Mouse (Mus musculus) G1E-ER4 (cell line): Measurements from ENCODE around the gene Olfr982. TPM values are rescaled to one million over a fixed set of nuclear protein-coding genes. Genes with fewer than 3 reads are reported as not detected.

Experiments used
- GATA1 ChIP-seq: IDR thresholded peaks from one replicate; pipeline ENCODE4 v1.8.0; 2012; ENCODE audit warnings: low read length, inconsistent platforms
- polyA plus RNA-seq: library from polyadenylated mRNA; stranded (reverse); fragments of >175 nt; gene quantifications from 2 replicates; pipeline ENCODE4 v1.2.3, GENCODE M21; 2012

Olfr982 gene
- polyA plus RNA-seq = not detected in 2 replicates

DNA sequence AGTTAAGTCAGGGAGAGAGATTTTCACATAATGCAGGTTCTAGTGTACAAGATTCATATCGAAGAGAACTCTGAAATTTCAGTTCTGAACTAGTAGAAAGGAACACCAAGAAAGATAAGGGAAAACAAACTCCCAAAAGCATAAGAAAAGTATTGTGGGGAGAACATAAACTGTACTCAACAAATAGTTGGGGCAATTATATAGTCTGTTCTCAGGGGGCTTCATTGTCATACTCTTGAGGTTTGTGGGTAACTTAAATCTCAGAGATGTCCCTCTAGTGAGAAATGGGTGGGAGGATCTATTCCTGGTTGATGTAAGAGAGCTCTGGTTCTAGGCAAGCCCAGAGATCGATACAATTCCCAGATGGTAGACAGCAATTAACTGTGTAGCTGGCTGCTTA, at the start of gene Olfr982:
Gene Olfr982, plus strand, starts transcription at position 301 of the 400 bp plus-strand sequence.
- no peak for TF ChIP-seq GATA1

DNA sequence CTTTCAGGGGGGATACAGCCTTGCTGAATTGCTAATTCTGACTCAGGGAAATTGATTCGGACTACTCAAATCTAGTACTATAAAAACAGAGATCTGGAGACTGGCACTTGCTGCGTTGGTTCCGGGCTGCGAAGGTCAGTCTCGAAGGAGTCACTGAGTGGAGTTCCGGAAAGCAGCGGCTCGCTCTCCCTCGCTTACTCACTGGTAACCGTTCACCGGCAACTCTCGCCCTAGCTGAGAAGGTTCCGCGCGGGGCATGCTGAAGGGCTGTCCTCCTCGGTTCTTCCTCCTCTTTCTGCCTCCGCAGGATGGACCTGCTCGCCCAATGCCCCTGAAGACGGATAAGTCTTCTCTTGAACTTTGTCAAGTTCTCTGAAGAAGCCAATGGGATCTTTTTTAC, 23.5 kb upstream of the Olfr982 start:
- no peak for TF ChIP-seq GATA1

DNA sequence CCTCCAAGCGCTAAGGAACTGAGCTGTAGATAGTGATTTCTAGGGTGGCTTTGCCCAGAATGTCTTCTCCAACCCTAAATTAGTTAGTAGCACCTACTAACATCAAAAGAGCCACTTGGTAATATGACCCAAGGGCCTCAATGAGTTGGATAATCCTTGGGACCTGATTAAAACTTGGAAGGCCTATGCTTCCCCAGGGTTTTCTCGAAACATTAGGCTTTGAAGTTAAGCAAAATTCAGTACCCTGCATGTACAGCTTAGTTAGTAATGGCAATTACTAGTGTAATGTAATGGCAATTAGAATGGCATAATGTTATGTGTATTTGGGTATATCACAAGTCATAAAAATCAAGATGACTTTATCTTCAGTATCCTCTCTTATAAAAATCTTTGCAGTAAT, 19.9 kb downstream of the Olfr982 start, which contains the start of gene Olfr983:
Gene Olfr983, minus strand, starts transcription at position 101 of the 400 bp plus-strand sequence.
- no peak for TF ChIP-seq GATA1

DNA sequence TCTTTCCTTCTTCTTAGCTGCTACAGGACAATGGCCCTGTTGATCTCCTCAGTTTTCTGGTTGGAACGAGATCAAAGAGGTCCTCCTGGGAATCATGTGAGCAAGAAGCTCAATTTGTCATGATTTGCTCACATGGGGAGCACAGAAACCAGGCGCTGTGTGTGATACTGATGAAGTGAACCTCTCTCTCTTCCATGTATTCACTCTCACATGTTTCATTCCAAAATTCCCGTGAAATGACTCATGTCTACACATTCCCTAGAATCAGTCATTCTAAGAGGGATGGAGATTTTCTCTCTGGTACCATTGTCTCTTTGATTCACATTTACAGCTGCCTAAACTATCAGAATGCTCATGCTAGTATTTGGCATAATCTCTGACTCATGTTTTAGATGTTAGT, 21.1 kb downstream of the Olfr982 start:
- no peak for TF ChIP-seq GATA1

DNA sequence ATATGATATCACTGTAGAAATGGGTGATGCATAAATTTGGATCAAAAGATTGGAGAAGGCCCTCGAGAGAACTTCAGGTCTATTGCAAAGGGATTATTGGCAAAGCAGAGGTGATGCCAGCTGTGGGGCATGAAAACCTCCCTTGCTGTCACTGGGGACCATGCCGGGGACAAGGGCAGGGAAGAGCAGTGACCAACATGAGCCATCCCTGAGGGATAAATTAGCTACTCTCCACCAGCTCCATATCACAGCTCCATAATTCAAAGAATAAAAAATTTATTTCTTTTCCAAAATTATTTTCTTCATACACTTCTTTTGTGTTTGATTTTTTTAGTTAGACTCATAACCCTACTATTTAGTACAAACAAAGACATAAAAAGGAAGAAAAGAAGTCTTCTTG, 40.5 kb downstream of the Olfr982 start, which contains the start of gene Olfr984:
Gene Olfr984, minus strand, starts transcription at position 101 of the 400 bp plus-strand sequence.
- no peak for TF ChIP-seq GATA1

DNA sequence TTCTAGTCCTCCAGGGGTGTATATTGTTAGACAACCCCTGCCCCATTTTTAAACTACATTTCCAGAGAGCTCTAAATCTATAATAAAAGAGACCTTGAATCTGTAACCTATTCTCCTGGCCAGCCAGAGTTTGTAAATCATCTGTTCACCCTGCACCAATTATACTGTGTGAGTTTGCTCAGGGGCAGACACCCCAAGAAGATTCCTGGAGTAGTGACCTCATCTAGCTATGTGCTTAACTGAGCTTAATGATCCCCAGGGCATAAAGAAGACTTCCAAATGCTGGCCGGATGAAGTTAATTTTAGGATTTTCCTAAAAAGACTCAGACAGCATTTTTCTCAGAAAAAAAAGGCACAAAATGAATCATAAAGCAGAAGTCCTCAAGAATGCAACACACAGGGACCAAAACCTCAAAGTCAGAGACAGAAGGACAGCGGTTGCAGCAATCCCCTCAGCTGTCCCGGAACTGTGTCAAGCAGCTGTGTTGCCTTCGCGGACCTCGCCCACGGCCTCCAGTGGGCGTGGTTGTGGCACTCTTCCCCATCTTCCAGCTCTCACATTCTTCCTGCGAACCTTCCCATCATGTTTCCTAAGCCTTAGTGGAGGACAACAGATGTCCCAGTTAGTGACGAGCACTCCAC, 43.1 kb downstream of the Olfr982 start:
- TF ChIP-seq GATA1 = no peak

DNA sequence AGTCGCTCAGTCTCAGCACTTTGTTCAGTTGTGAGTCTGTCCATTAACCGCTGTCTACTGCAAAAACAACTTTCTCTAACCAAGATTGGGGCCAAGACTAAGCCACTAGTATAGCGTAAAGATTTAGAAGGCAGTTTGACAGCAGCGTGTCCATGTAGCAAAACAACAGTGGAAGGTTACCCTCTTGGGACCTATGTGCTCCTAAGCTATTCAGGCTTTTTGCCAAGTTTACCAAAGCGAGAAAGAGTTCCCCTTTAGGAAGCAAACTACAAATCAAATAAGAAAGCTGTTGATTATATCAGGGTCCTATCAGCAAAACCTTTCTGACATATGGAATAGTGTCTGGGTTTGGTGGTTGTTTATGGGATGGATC, 43.6 kb downstream of the Olfr982 start:
- no peak for TF ChIP-seq GATA1

Other genes with a start within 250 kb of the Olfr982 start
- not detected in 2 replicates for gene Olfr971, start 237.0 kb upstream of the Olfr982 start, polyA plus RNA-seq
- gene Olfr972, start 207.4 kb upstream of the Olfr982 start, polyA plus RNA-seq = not detected in 2 replicates
- gene Olfr229, start 166.5 kb upstream of the Olfr982 start, polyA plus RNA-seq = not detected in 2 replicates
- gene Olfr974, start 136.3 kb upstream of the Olfr982 start, polyA plus RNA-seq = not detected in 2 replicates
- gene Olfr975, start 121.8 kb upstream of the Olfr982 start, polyA plus RNA-seq = not detected in 2 replicates
- not detected in 2 replicates for gene Olfr976, start 112.7 kb upstream of the Olfr982 start, polyA plus RNA-seq
- not detected in 2 replicates for gene Olfr978, start 81.7 kb upstream of the Olfr982 start, polyA plus RNA-seq
- not detected in 2 replicates for gene Olfr979, start 70.4 kb upstream of the Olfr982 start, polyA plus RNA-seq
- not detected in 2 replicates for gene Olfr980, start 64.2 kb upstream of the Olfr982 start, polyA plus RNA-seq
- gene Olfr981, start 52.4 kb upstream of the Olfr982 start, polyA plus RNA-seq = not detected in 2 replicates
- gene Olfr983, start 19.8 kb downstream of the Olfr982 start, polyA plus RNA-seq = not detected in 2 replicates
- not detected in 2 replicates for gene Olfr984, start 40.4 kb downstream of the Olfr982 start, polyA plus RNA-seq
- not detected in 2 replicates for gene Olfr985, start 56.4 kb downstream of the Olfr982 start, polyA plus RNA-seq
- gene Tmem225, start 74.3 kb downstream of the Olfr982 start, polyA plus RNA-seq = not detected in 2 replicates
- not detected in 2 replicates for gene Olfr986, start 107.1 kb downstream of the Olfr982 start, polyA plus RNA-seq
- gene Zfp202, start 118.5 kb downstream of the Olfr982 start, polyA plus RNA-seq = 0.55 and 0.66 TPM in 2 replicates
- gene Scn3b, start 195.4 kb downstream of the Olfr982 start, polyA plus RNA-seq = not detected in 2 replicates